Mouse (Mus musculus): ENCODE data around the gene Hyal6. TPM values are rescaled to one million over a fixed set of nuclear protein-coding genes. Genes with fewer than 3 reads are reported as not detected.

Hyal6 gene
- total and polyA plus RNA-seq, 3 experiments = not detected

- dilution Hi-C loops (cut with MboI; ENCODE audit: extremely low pct_ligation_motif_present, extremely low pct_unique_long_range_greater_than_20kb, low sequenced_read_pairs) = no loop called here
- H3K4me2 ChIP-seq (ENCODE audit: insufficient read depth, low read depth, poor library complexity, severe bottlenecking) = no peak overlapping the region
- TF ChIP-seq SMC3 (IDR thresholded peaks at IDR 0.05; ENCODE audit: low read depth, low read length) (no peak), MEF2A (IDR thresholded peaks at IDR 0.05; ENCODE audit: borderline replicate concordance, low read depth, low read length) (no peak), MYC (IDR thresholded peaks at IDR 0.05; ENCODE audit: low read depth, low read length) (no peak), E2F4 (IDR thresholded peaks at IDR 0.05; ENCODE audit: insufficient replicate concordance, low read depth, low read length) (no peak), BHLHE40 (IDR thresholded peaks at IDR 0.05; ENCODE audit: low read depth, low read length) (no peak), KAT2A (IDR thresholded peaks at IDR 0.05; ENCODE audit: insufficient replicate concordance, low read length) (no peak), ELF1 (IDR thresholded peaks at IDR 0.05; ENCODE audit: low read depth, low read length) (no peak), MAX (IDR thresholded peaks at IDR 0.05; ENCODE audit: low read length) (no peak), RAD21 (IDR thresholded peaks at IDR 0.05; ENCODE audit: low read depth, low read length) (no peak), CHD2 (IDR thresholded peaks at IDR 0.05; ENCODE audit: low read length) (no peak), MAFK (IDR thresholded peaks at IDR 0.05; ENCODE audit: insufficient replicate concordance, low read length) (no peak), EP300 (IDR thresholded peaks at IDR 0.05; ENCODE audit: low read length) (no peak), TBP (conservative IDR thresholded peaks at IDR 0.05; ENCODE audit: low read depth, low read length) (no peak), RCOR1 (conservative IDR thresholded peaks at IDR 0.05; ENCODE audit: low read depth, low read length) (no peak), ETS1 (conservative IDR thresholded peaks at IDR 0.05; ENCODE audit: low read depth, low read length) (no peak), POLR2A (IDR thresholded peaks at IDR 0.05; ENCODE audit: low read depth, low read length) (no peak), USF2 (conservative IDR thresholded peaks at IDR 0.05; ENCODE audit: low read depth, low read length) (no peak), TCF12 (IDR thresholded peaks at IDR 0.05; ENCODE audit: low read depth, low read length) (no peak), UBTF (IDR thresholded peaks at IDR 0.05; ENCODE audit: low read depth, low read length) (no peak)
- no peaks in the 10 kb centered on the region for H3K27me3 ChIP-seq (replicated peaks)
- no peaks in the 10 kb centered on the region for H3K36me3 ChIP-seq (replicated peaks in 1 of 2; ENCODE audit: control insufficient read depth in 1 of 2, insufficient read depth in 1 of 2, low read length in 1 of 2)
- 0 out of 4 replicates have a peak, but pooled peaks cover 0 to 3% of the 10 kb centered on the region in 2 experiments for H3K4me1 ChIP-seq (ENCODE audit: control insufficient read depth in 1 of 2, insufficient read depth in 2 of 2)
- DNase-seq (ENCODE audit: extremely low read depth) = no peak
- H3K9ac ChIP-seq (ENCODE audit: insufficient read depth, low read depth) = no peak overlapping the region
- H3K79me2 ChIP-seq (replicated peaks; ENCODE audit: control insufficient read depth, extremely low read depth, insufficient read depth, poor library complexity, severe bottlenecking) = no peaks in the 10 kb centered on the region
- H3K4me3 ChIP-seq (replicated peaks in 1 of 3; ENCODE audit: low read depth in 2 of 3, low read length in 2 of 3, poor library complexity in 1 of 3) = no peak overlapping the region
- H3K9me3 ChIP-seq (replicated peaks; ENCODE audit: low read length) = no peaks in the 10 kb centered on the region
- no peak overlapping the region for H3K27ac ChIP-seq (ENCODE audit: insufficient read depth, low read depth)
- in situ Hi-C loops (cut with MboI; ENCODE audit: low pct_ligation_motif_present, low pct_unique_long_range_greater_than_20kb, low sequenced_read_pairs) = no loop called here
Measured at GRCm38 (mm10) chr6:24759281-24759680, 26.2 kb downstream of the Hyal6 start.

- in situ Hi-C loops (cut with MboI; ENCODE audit: low pct_ligation_motif_present, low pct_unique_long_range_greater_than_20kb, low sequenced_read_pairs) (no loop called here), dilution Hi-C loops (cut with MboI; ENCODE audit: extremely low pct_ligation_motif_present, extremely low pct_unique_long_range_greater_than_20kb, low sequenced_read_pairs) (no loop called here)
- H3K9me3 ChIP-seq (replicated peaks; ENCODE audit: low read length) = no peaks in the 10 kb centered on the region
- no peak for DNase-seq (ENCODE audit: extremely low read depth)
- TF ChIP-seq RAD21 (IDR thresholded peaks at IDR 0.05; ENCODE audit: low read depth, low read length) (no peak), MEF2A (IDR thresholded peaks at IDR 0.05; ENCODE audit: borderline replicate concordance, low read depth, low read length) (no peak), ELF1 (IDR thresholded peaks at IDR 0.05; ENCODE audit: low read depth, low read length) (no peak), USF2 (conservative IDR thresholded peaks at IDR 0.05; ENCODE audit: low read depth, low read length) (no peak), POLR2A (IDR thresholded peaks at IDR 0.05; ENCODE audit: low read depth, low read length) (no peak), BHLHE40 (IDR thresholded peaks at IDR 0.05; ENCODE audit: low read depth, low read length) (no peak), EP300 (IDR thresholded peaks at IDR 0.05; ENCODE audit: low read length) (no peak), MAX (IDR thresholded peaks at IDR 0.05; ENCODE audit: low read length) (no peak), MXI1 (IDR thresholded peaks at IDR 0.05; ENCODE audit: low read depth, low read length) (no peak), ETS1 (conservative IDR thresholded peaks at IDR 0.05; ENCODE audit: low read depth, low read length) (no peak), USF1 (IDR thresholded peaks at IDR 0.05; ENCODE audit: low read depth, low read length) (no peak), PAX5 (IDR thresholded peaks at IDR 0.05; ENCODE audit: low read length) (no peak), CHD2 (IDR thresholded peaks at IDR 0.05; ENCODE audit: low read length) (no peak), ZNF384 (IDR thresholded peaks at IDR 0.05; ENCODE audit: low read depth, low read length) (no peak), E2F4 (IDR thresholded peaks at IDR 0.05; ENCODE audit: insufficient replicate concordance, low read depth, low read length) (no peak), JUND (conservative IDR thresholded peaks at IDR 0.05; ENCODE audit: low read depth, low read length) (no peak), NRF1 (IDR thresholded peaks at IDR 0.05; ENCODE audit: low read depth, low read length) (no peak), IRF4 (IDR thresholded peaks at IDR 0.05; ENCODE audit: low read depth, low read length) (no peak)
- no peaks in the 10 kb centered on the region for H3K79me2 ChIP-seq (replicated peaks; ENCODE audit: control insufficient read depth, extremely low read depth, insufficient read depth, poor library complexity, severe bottlenecking)
- no peak overlapping the region for H3K27ac ChIP-seq (ENCODE audit: insufficient read depth, low read depth)
- no peak overlapping the region for H3K9ac ChIP-seq (ENCODE audit: insufficient read depth, low read depth)
- H3K4me1 ChIP-seq (ENCODE audit: control insufficient read depth in 1 of 2, insufficient read depth in 2 of 2) = peaks cover 0 to 9% of the 10 kb centered on the region in 2 experiments; a peak in 2 of 4 replicates
- no peak overlapping the region for H3K4me2 ChIP-seq (ENCODE audit: insufficient read depth, low read depth, poor library complexity, severe bottlenecking)
- H3K4me3 ChIP-seq (replicated peaks in 1 of 3; ENCODE audit: low read depth in 2 of 3, low read length in 2 of 3, poor library complexity in 1 of 3) = no peak overlapping the region
- H3K36me3 ChIP-seq (replicated peaks in 1 of 2; ENCODE audit: control insufficient read depth in 1 of 2, insufficient read depth in 1 of 2, low read length in 1 of 2) = no peaks in the 10 kb centered on the region
- H3K27me3 ChIP-seq (replicated peaks) = no peaks in the 10 kb centered on the region
Measured at GRCm38 (mm10) chr6:24766261-24766660, 33.2 kb downstream of the Hyal6 start.

All from CH12.LX (cell line).